Mouse (Mus musculus) cerebellum, adult 2 months (tissue): ENCODE data around the gene Selenon. TPM values are rescaled to one million over a fixed set of nuclear protein-coding genes. Genes with fewer than 3 reads are reported as not detected.
"Not testable (repeated sequence)": the region's sequence is repeated elsewhere in the genome, so short reads cannot be mapped to it uniquely, and the experiment has no call there.

Source experiments
- DNase-seq, 2 experiments: peaks; one replicate each; pipeline ENCODE4 v3.0.0; 2021
- H3K27ac ChIP-seq: fragments of 200-500 bp; 2 replicates; pipeline ENCODE4 v1.5.1; 2012; ENCODE audit warnings: low read length, control low read depth, inconsistent platforms; ENCODE audit not compliant: insufficient read depth
- H3K27me3 ChIP-seq: fragments of 200-500 bp; 2 replicates; pipeline ENCODE4 v1.6.1; 2012; ENCODE audit warnings: inconsistent platforms, mild to moderate bottlenecking, low read length, moderate library complexity; ENCODE audit not compliant: control insufficient read depth, insufficient read depth
- H3K4me1 ChIP-seq: fragments of 200-500 bp; 2 replicates; pipeline ENCODE4 v1.6.1; 2011; ENCODE audit warnings: low read length; ENCODE audit not compliant: control insufficient read depth, insufficient read depth
- H3K4me3 ChIP-seq: fragments of 200-500 bp; replicated peaks from 2 replicates; pipeline ENCODE3; 2011; ENCODE audit warnings: mild to moderate bottlenecking, low read depth, low read length, control low read depth; ENCODE audit not compliant: insufficient read depth
- CTCF ChIP-seq: fragments of 200-500 bp; IDR thresholded peaks from 2 replicates; pipeline ENCODE4 v1.5.1; 2011; ENCODE audit warnings: low read depth, mild to moderate bottlenecking, control low read depth, low read length, moderate library complexity, borderline replicate concordance; ENCODE audit not compliant: insufficient read depth
- POLR2A ChIP-seq: fragments of 200-500 bp; IDR thresholded peaks from 2 replicates; pipeline ENCODE4 v1.6.1; 2011; ENCODE audit warnings: low read length, control low read depth, borderline replicate concordance; ENCODE audit not compliant: insufficient read depth
- WGBS: fragments of 180-500 bp; shearing (Covaris S2); methylation state at CpG from one replicate; pipeline ENCODE4 v1.1.7; 2018; 5-methylcytosine and 5-hydroxymethylcytosine counted together
- polyA plus RNA-seq: library from polyadenylated mRNA; depleted of rRNA; stranded (reverse); fragments of >200 nt; gene quantifications from 2 replicates; pipeline ENCODE4 v1.2.3, GENCODE M21; 2012

Gene Selenon
- polyA plus RNA-seq, 1 experiment: 37.8 TPM

DNA sequence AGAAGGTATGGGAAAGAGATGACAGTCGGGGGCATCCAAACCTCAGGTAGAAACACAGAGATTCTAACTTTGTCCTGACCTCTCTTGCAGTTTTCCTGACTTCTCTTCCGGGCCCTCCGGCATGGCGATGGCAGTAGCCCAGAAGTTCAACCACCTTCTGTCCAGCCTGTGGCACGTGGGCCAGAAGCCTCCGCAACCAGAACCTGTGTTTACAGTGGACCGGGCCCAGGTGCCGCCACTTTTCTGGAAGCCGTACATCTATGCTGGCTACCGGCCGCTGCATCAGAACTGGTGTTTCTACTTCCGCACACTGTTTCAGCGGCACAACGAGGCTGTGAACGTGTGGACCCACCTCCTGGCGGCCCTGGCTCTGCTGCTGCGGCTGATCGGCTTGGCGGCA lies 45.3 kb downstream of the Selenon start:
- H3K4me3 ChIP-seq: no peak overlapping the region
- TF ChIP-seq CTCF (no peak), POLR2A (no peak)
- H3K27me3 ChIP-seq: no peaks in the 10 kb centered on the region
- DNase-seq: no peak
- 0 out of 2 replicates have a peak, but pooled peaks cover 5% of the 10 kb centered on the region for H3K4me1 ChIP-seq
- H3K27ac ChIP-seq: no peak overlapping the region
- WGBS: 72% methylated on average over 19 of the region's 19 CpGs

DNA sequence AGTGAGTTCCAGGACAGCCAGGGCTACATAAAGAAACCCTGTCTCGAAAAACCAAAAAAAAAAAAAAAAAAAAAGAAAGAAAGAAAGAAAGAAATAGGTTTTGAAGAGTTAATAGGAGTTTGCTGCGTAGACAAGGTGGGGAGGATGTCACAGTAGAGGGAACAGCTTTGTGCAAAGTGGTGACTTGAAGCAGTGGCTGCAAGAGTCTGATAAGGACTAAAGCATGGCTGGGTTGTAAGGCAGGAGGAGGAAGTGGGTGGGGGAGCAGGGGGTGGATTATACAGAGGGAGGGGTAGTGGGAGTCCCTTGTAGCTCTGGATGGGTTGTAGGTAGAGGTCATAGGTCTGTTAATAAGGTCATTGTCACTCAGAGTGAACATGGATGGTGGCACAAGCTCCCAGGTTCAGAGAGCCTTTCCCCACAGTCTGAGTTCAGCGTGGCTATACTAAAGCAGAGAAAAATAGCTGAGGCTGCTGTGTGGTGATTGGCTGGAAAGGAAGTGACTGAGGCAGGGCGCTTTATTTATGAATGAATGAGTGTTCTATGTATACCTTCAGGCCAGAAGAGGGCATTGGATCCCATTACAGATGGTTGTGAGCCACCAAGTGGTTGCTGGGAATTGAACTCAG lies 45.9 kb downstream of the Selenon start:
- 83% methylated on average over 3 of the region's 4 CpGs for WGBS
- no peak overlapping the region for H3K4me3 ChIP-seq
- no peak for TF ChIP-seq CTCF
- TF ChIP-seq POLR2A: no peak
- H3K27me3 ChIP-seq: no peaks in the 10 kb centered on the region
- peaks cover 5% of the 10 kb centered on the region; the same call in 1 of the 2 replicates for H3K4me1 ChIP-seq
- no peak overlapping the region for H3K27ac ChIP-seq
- no peak for DNase-seq

DNA sequence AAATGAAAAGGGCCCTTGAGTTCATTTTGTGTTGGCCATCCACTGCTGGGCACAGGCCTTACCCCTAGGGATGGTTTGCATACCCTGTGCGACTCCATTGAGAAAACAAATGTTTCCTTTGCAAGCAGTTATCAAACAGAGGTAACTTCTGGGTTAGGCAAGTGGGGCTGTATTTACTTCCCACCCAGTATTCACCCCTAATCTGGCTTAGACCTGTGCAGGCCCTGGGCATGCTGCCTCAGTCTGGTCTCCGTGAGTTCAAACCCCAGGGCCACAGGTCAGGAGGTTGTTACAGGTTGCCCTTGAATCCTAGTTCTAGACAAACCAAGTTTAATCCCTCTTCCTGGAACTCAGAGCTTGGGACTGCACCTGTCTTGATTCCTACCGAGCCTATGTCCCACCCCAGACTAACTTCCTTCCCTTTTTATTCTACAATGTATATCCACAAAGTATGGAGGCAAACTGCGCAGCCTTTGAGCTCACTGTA lies 46.6 kb downstream of the Selenon start:
- no peak for TF ChIP-seq POLR2A
- TF ChIP-seq CTCF: no peak
- WGBS: 84% methylated on average over 4 of the region's 4 CpGs
- Histone ChIP-seq H3K4me3 (no peak overlapping the region), H3K27me3 (no peaks in the 10 kb centered on the region), H3K4me1 (peaks cover 9% of the 10 kb centered on the region; the same call in 1 of the 2 replicates), H3K27ac (no peak overlapping the region)
- no peak for DNase-seq

DNA sequence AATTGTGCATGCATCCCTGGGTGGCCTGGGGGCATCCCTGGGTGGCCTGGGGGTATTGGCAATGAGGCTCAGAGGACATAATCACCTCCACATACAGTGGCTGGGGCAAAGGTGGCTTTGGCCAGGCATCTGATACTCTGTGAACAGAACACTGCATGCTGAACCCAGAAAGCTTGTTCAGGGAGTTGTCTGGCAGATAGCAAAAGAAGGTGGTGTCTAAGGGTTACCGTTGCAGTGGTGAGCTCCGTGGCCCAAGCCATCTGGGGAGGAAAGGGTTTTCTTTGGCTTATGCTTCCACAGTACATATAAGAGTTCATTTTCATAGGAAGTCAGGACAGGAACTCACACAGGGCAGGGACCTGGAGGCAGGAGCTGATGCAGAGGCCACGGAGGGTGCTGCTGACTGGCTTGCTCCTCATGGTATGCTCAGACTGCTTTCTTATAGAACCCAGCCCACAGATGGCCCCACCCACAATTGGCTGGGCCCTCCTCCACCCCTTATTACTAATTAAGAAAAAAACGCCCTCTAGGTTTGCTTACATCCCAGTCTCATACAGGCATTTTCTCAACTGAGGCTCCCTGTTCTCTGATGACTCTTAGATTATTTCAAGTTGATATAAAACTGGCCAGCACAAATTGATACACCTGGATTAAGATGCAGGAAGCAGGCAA lies 48.1 kb downstream of the Selenon start:
- WGBS: 80% methylated on average over 4 of the region's 4 CpGs
- Histone ChIP-seq H3K27me3 (no peaks in the 10 kb centered on the region), H3K4me1 (peaks cover 11% of the 10 kb centered on the region; the same call in 1 of the 2 replicates), H3K4me3 (no peak overlapping the region), H3K27ac (no peak overlapping the region)
- DNase-seq: no peak
- TF ChIP-seq CTCF (no peak), POLR2A (no peak)

DNA sequence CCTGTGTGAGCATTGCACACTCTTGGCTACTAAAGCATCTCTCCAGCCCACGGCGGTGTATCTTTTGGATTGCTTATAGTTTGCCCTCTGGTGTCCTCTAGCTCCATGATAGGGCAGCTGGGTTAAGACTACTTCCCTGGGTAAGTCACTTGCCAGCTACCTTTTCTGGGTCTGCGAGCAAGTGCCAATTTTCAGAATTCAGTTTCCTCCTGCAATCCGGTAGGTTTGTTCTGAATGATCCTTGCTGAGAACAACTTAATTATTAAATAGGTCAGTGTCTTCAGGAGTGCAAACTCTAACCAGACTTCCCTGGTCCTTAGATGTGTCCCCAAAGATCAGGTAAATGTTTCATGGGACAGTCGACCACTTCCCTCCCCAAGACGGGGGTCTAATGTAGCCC lies 50.9 kb downstream of the Selenon start:
- TF ChIP-seq CTCF (no peak), POLR2A (no peak)
- peaks cover 15% of the 10 kb centered on the region; the same call in 1 of the 2 replicates for H3K4me1 ChIP-seq
- DNase-seq: no peak
- H3K27ac ChIP-seq: no peak overlapping the region
- 75% methylated on average over 6 of the region's 6 CpGs for WGBS
- H3K4me3 ChIP-seq: no peak overlapping the region
- H3K27me3 ChIP-seq: no peaks in the 10 kb centered on the region

DNA sequence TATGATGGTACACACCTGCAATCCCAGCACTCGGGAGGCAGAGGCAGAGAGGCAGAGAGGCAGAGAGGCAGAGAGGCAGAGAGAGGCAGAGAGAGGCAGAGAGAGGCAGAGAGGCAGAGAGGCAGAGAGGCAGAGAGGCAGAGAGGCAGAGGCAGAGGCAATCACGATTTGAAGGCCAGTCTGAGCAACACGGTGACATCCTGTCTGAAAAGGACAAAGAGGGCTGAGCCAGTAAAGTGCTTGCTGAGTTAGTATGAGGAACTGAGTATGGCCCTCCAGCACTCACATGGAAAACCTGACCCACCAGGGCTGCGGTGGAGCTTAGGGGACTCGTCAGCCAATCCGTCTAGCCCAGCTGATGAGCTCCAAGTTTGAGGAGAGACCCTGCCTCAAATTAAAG lies 53.0 kb downstream of the Selenon start:
- H3K4me1 ChIP-seq: peaks cover 30% of the 10 kb centered on the region
- WGBS: 78% methylated on average over 6 of the region's 6 CpGs
- H3K27ac ChIP-seq: not testable (repeated sequence)

DNA sequence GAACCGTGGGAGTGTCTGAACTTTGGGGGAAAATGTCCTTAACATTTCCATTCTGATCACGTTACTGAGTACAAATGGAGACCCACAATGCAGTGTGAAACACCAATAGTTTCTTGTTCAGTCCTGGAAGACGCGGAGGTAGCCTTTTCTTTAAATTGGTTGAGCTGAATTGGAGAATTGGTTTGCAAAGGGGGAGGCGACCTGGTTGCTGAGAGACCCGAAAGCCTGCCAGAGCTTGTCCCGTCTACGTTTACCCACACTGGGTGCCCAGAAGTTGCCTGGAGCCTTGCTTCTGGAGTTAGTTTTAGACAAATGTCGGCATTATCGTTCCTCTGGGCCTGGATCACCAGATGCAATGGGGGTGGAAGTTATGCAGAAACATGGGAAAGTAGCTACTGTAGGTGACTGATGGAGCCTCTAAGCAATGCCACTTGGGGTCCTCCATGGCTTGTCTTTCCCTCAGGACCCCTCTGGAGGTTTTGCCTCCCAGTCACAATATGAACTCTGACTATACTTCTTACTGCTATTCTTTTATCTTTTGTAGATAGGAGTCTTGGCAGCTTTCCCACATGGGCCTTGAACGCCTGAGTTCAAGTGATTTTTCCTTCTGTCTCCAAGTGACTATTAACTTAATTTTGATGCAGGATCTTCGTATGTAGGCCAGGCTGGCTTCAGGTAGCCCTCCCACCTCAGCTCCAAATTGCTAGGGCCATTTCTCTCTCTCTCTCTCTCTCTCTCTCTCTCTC lies 53.8 kb downstream of the Selenon start:
- Histone ChIP-seq H3K27me3 (no peaks in the 10 kb centered on the region), H3K4me1 (peaks cover 30% of the 10 kb centered on the region), H3K27ac (peak overlapping the region; percentile 97; the same call in 1 of the 2 replicates), H3K4me3 (peak overlapping the region; percentile 73)
- TF ChIP-seq CTCF (no peak), POLR2A (no peak)
- no peak for DNase-seq
- WGBS: 52% methylated on average over 12 of the region's 12 CpGs

More for the DNA sequence above, 53.0 kb downstream of the Selenon start:
- not testable (repeated sequence) for H3K27me3 ChIP-seq, DNase-seq, H3K4me3 ChIP-seq
